Mouse (Mus musculus): ENCODE data around the gene Nr5a2.
"Not testable (repeated sequence)": the region's sequence is repeated elsewhere in the genome, so short reads cannot be mapped to it uniquely, and the experiment has no call there.

Gene Nr5a2

GRCm38 (mm10) chr1:136840512-136840911 lies 119.7 kb downstream of the Nr5a2 start:
- DNase-seq (ENCODE audit: low spot score in 2 of 2), result no peak

GRCm38 (mm10) chr1:136839202-136839601 lies 121.0 kb downstream of the Nr5a2 start:
- DNase-seq (ENCODE audit: low spot score in 2 of 2), result peak in 1 of 2 experiments; percentile 4

GRCm38 (mm10) chr1:136832305-136833152 lies 127.7 kb downstream of the Nr5a2 start:
- DNase-seq (ENCODE audit: low spot score in 2 of 2), result no peak

- DNase-seq (ENCODE audit: low spot score in 2 of 2), result no peak
Observed at GRCm38 (mm10) chr1:136830992-136831391, 129.3 kb downstream of the Nr5a2 start.

- no peak for DNase-seq (ENCODE audit: low spot score in 2 of 2)
Observed at GRCm38 (mm10) chr1:136829931-136830330, 130.3 kb downstream of the Nr5a2 start.

GRCm38 (mm10) chr1:136823897-136824296 lies 136.4 kb downstream of the Nr5a2 start:
- DNase-seq (ENCODE audit: low spot score in 2 of 2), result no peak

- no peak for DNase-seq (ENCODE audit: low spot score in 2 of 2)
Observed at GRCm38 (mm10) chr1:136800625-136801024, 159.6 kb downstream of the Nr5a2 start.

- DNase-seq (ENCODE audit: low spot score in 2 of 2), result no peak
Observed at GRCm38 (mm10) chr1:136796361-136797090, 163.7 kb downstream of the Nr5a2 start.

- DNase-seq (ENCODE audit: low spot score in 2 of 2), result not testable (repeated sequence)
Observed at GRCm38 (mm10) chr1:136792957-136793883, 167.0 kb downstream of the Nr5a2 start.

Measured in urinary bladder, adult 18-20 months (tissue).